8 mouse cellular contexts compared by ENCODE assay signal in the genomic region with DNA sequence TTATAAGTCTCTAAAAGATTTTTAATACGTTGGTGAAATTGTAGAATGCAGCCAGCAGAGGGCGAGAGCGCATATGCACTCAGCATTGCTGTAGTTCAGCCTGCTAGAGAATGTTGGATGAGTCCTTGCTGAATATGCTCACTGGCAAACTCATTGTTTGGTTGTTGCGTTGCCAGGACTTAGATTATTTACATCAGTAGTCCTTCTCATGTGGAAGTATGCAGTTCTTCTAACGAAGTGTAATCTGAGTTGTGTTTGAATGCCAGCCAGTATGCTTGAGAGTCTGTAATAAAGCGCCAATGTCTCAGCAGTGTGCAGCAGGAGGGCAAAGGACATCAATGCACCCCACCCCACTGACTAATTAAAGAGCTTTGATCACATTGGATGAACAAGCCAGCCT.
DNase-seq lines count a peak whose midpoint lies in the region; ATAC-seq lines count a peak whose summit lies in the region.

No protein-coding gene starts in this region.

- ATAC-seq in lung, embryonic 16.5 days (ENCODE audit: low read depth): peak; percentile 98
- no peak for ATAC-seq in activated CD4-positive, CD25-positive, alpha-beta regulatory T cell, adult 4 months

- no peaks in the 10 kb centered on the region for H3K27me3 ChIP-seq in lung, embryonic 16.5 days (ENCODE audit: control insufficient read depth, insufficient read depth, low read depth, low read length)

- no peaks in the 10 kb centered on the region for H3K4me1 ChIP-seq in lung, embryonic 16.5 days (replicated peaks; ENCODE audit: control insufficient read depth, insufficient read depth, low read length)

- 12% methylated on average over 6 of the region's 6 CpGs for WGBS in lung, embryonic 16.5 days

- H3K36me3 ChIP-seq in lung, embryonic 16.5 days (ENCODE audit: control insufficient read depth, insufficient read depth, low read length): no peaks in the 10 kb centered on the region

- H3K4me3 ChIP-seq in lung, embryonic 16.5 days (ENCODE audit: low read length): no peak overlapping the region

- DNase-seq in B cell, adult 2 months: peak; percentile 5 to 18
- peak; percentile 70 for DNase-seq in adipocyte (ENCODE audit: low spot score)
- peak; percentile 90 for DNase-seq in embryo, embryonic 10 days (ENCODE audit: low spot score)
- peak; percentile 70 for DNase-seq in heart, postnatal 4 days
- DNase-seq in layer of hippocampus, adult 11-12 months (ENCODE audit: low spot score): peak; percentile 65
- peak; percentile 89 for DNase-seq in retina, embryonic 14.5 days (ENCODE audit: low spot score)

- H3K27ac ChIP-seq in lung, embryonic 16.5 days (ENCODE audit: low read length): no peak overlapping the region

- H3K9ac ChIP-seq in lung, embryonic 16.5 days (ENCODE audit: low read length): no peak overlapping the region

- no peaks in the 10 kb centered on the region for H3K9me3 ChIP-seq in lung, embryonic 16.5 days (ENCODE audit: control insufficient read depth, low read length)

- no peak overlapping the region for H3K4me2 ChIP-seq in lung, embryonic 16.5 days (ENCODE audit: low read depth, low read length)

Comparison
In these comparisons a context has a peak if more than half of its experiments do, and no peak if none do; other contexts are left out.
1. DNase-seq: peak in every context shown above with its lines; median percentile 90 in embryo, embryonic 10 days; 89 in retina, embryonic 14.5 days; 70 in adipocyte; 70 in heart, postnatal 4 days; 65 in layer of hippocampus, adult 11-12 months; 12 in B cell, adult 2 months.